Mouse (Mus musculus): Measurements from ENCODE around the gene Usp42. TPM values are rescaled to one million over a fixed set of nuclear protein-coding genes. Genes with fewer than 3 reads are reported as not detected.
A peak's percentile ranks its signal among the peaks of the same experiment; 100 is the strongest.

Usp42 gene
- polyA plus RNA-seq, 1 experiment = 12.7 TPM

- DNase-seq (ENCODE audit: extremely low spot score in 1 of 2, low spot score in 1 of 2) = peak; percentile 93 to 94
These were observed 41.2 kb downstream of the Usp42 start for GRCm38 (mm10) chr5:143690926-143691325.

- DNase-seq (ENCODE audit: extremely low spot score in 1 of 2, low spot score in 1 of 2) = peak in 1 of 2 experiments; percentile 32
These were observed 41.7 kb downstream of the Usp42 start for GRCm38 (mm10) chr5:143690392-143690791.

- DNase-seq (ENCODE audit: extremely low spot score in 1 of 2, low spot score in 1 of 2) = no peak
These were observed 44.5 kb downstream of the Usp42 start for GRCm38 (mm10) chr5:143687589-143687988.

- DNase-seq (ENCODE audit: extremely low spot score in 1 of 2, low spot score in 1 of 2) = peak in 1 of 2 experiments; percentile 48
These were observed 45.6 kb downstream of the Usp42 start for GRCm38 (mm10) chr5:143686456-143686855.

- DNase-seq (ENCODE audit: extremely low spot score in 1 of 2, low spot score in 1 of 2) = no peak
These were observed 47.1 kb downstream of the Usp42 start for GRCm38 (mm10) chr5:143684911-143685390.

- no peak for DNase-seq (ENCODE audit: extremely low spot score in 1 of 2, low spot score in 1 of 2)
These were observed 48.4 kb downstream of the Usp42 start for GRCm38 (mm10) chr5:143683696-143684095.

- no peak for DNase-seq (ENCODE audit: extremely low spot score in 1 of 2, low spot score in 1 of 2)
These were observed 52.4 kb downstream of the Usp42 start for GRCm38 (mm10) chr5:143679654-143680053.

GRCm38 (mm10) chr5:143678634-143679271 lies 53.3 kb downstream of the Usp42 start:
- no peak for DNase-seq (ENCODE audit: extremely low spot score in 1 of 2, low spot score in 1 of 2)

GRCm38 (mm10) chr5:143677363-143677762 lies 54.7 kb downstream of the Usp42 start:
- no peak for DNase-seq (ENCODE audit: extremely low spot score in 1 of 2, low spot score in 1 of 2)

GRCm38 (mm10) chr5:143676218-143676985 lies 55.7 kb downstream of the Usp42 start:
- DNase-seq (ENCODE audit: extremely low spot score in 1 of 2, low spot score in 1 of 2) = no peak

GRCm38 (mm10) chr5:143674576-143674975 lies 57.5 kb downstream of the Usp42 start:
- DNase-seq (ENCODE audit: extremely low spot score in 1 of 2, low spot score in 1 of 2) = no peak

GRCm38 (mm10) chr5:143670740-143671415 lies 61.2 kb downstream of the Usp42 start:
- peak in 1 of 2 experiments; percentile 52 for DNase-seq (ENCODE audit: extremely low spot score in 1 of 2, low spot score in 1 of 2)

- DNase-seq (ENCODE audit: extremely low spot score in 1 of 2, low spot score in 1 of 2) = no peak
These were observed 62.2 kb downstream of the Usp42 start for GRCm38 (mm10) chr5:143669839-143670238.

- DNase-seq (ENCODE audit: extremely low spot score in 1 of 2, low spot score in 1 of 2) = no peak
These were observed 62.7 kb downstream of the Usp42 start for GRCm38 (mm10) chr5:143669393-143669792.

GRCm38 (mm10) chr5:143668884-143669283 lies 63.2 kb downstream of the Usp42 start:
- DNase-seq (ENCODE audit: extremely low spot score in 1 of 2, low spot score in 1 of 2) = no peak

- DNase-seq (ENCODE audit: extremely low spot score in 1 of 2, low spot score in 1 of 2) = no peak
These were observed 66.1 kb downstream of the Usp42 start for GRCm38 (mm10) chr5:143666015-143666414.

GRCm38 (mm10) chr5:143665561-143665960 lies 66.5 kb downstream of the Usp42 start:
- no peak for DNase-seq (ENCODE audit: extremely low spot score in 1 of 2, low spot score in 1 of 2)

GRCm38 (mm10) chr5:143663074-143663687 lies 68.9 kb downstream of the Usp42 start:
- DNase-seq (ENCODE audit: extremely low spot score in 1 of 2, low spot score in 1 of 2) = no peak
